Mouse (Mus musculus) liver, adult 2 months (tissue): Measurements from ENCODE around the gene Glrx5.

ENCODE experiments used
- CTCF ChIP-seq: fragments of 200-500 bp; IDR thresholded peaks from 2 replicates; pipeline ENCODE4 v1.5.1; 2011; ENCODE audit warnings: low read depth, low read length, control low read depth
- POLR2A ChIP-seq: fragments of 200-500 bp; IDR thresholded peaks from 2 replicates; pipeline ENCODE4 v1.6.1; 2011; ENCODE audit warnings: low read length, control low read depth; ENCODE audit not compliant: insufficient read depth; ENCODE audit errors: extremely low read depth

DNA sequence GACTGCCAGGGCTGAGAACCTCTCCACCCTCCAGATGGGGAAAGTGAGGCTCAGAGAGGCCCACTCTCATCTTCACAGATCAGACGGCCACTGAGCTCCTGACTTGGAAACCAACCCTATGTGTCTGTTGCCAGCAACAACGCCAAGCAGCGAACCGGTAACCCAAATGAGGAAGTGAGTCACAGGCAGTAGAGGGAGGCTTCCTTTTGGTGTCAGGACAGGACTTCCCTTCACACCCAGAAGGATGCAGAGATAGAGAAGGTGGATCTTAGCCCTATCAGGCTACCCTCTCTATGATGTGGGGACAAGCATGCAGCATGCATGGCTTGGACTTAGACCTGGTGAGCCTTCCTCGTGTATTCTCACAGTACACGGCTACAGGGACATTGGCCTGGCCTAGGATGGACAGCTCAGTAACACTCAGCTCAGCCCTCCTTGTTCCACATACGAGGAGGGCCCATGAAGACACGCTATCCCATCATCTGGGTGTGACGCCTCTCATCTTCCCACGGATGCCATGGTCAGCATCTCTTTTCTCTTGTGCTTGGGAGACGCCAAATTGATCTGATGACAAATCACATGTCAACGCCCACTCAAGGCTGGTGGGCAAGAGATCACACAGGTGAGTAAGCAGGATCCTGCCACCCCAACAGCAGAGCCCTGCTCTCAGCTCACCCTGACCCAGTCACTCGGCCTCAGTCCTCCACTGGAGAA lies 41.6 kb upstream of the Glrx5 start:
- TF ChIP-seq CTCF (no peak), POLR2A (no peak)
